Mouse (Mus musculus) stomach, embryonic 16.5 days (tissue): ENCODE data around the gene Ackr4. TPM values are rescaled to one million over a fixed set of nuclear protein-coding genes. Genes with fewer than 3 reads are reported as not detected.

Experiments used
- polyA plus RNA-seq: library from polyadenylated mRNA; unstranded; fragments of >200 nt; fragmentation: Nextera tagmentation; extraction: Ambion mirVana; gene quantifications from 2 replicates; pipeline ENCODE4 v1.2.1, GENCODE M21; 2015

The Ackr4 gene
- polyA plus RNA-seq, 1 experiment from 2014 or later, result 4.9 TPM

Other genes starting within 250 kb of the Ackr4 start
- 3.3 and 3.7 TPM in 2 replicates for gene Nphp3, start 124.4 kb downstream of the Ackr4 start, polyA plus RNA-seq
- not detected in 2 replicates for gene Gm28305, start 86.3 kb downstream of the Ackr4 start, polyA plus RNA-seq
- gene Uba5, start 63.8 kb downstream of the Ackr4 start, polyA plus RNA-seq, result 44.7 and 46.2 TPM in 2 replicates
- 17.5 and 20.1 TPM in 2 replicates for gene Acad11, start 63.6 kb downstream of the Ackr4 start, polyA plus RNA-seq
- gene Dnajc13, start 136.0 kb upstream of the Ackr4 start, polyA plus RNA-seq, result 18.6 and 19.8 TPM in 2 replicates
- 1.5 TPM in 2 replicates for gene Acpp, start 210.8 kb upstream of the Ackr4 start, polyA plus RNA-seq